Mouse (Mus musculus): ENCODE measurements around the gene Isg20. TPM values are rescaled to one million over a fixed set of nuclear protein-coding genes. Genes with fewer than 3 reads are reported as not detected.

Gene Isg20
- polyA plus RNA-seq (2015; fragmentation: Nextera tagmentation; extraction: Ambion mirVana) = 0.52 TPM in 1 of 2 replicates, not detected in the other

DNA sequence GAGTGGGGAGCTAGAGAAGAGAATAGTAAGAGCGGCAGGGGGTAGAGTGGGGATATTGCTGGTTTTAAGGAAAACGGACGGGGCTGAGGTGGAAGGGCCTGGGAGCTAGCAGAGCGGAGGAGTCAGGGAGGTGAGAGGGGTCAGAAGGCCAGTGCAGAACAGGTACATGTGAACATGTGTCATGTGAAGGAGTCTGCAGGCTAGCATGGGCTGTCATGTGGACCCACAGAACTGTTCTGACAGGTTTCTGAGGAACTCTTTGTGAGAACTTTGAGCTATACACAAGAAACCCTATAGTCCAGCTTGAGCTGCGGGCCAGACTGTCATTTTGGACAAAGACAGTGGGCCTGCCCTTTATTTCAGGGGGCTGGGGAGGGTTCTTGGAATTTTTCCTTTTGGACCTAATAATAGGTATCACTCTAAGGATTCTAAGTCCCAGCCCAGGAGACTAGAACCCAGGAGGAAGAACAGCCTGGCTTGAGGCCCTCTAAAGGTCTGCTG is at the start of gene Isg20:
Gene Isg20, plus strand, starts transcription at position 451 of the 501 bp plus-strand sequence.
- Histone ChIP-seq H3K9me3 (replicated peaks) (no peaks in the 10 kb centered on the region), H3K4me3 (no peak within 1 kb of the TSS), H3K27me3 (no peaks in the 10 kb centered on the region), H3K9ac (no peak within 1 kb of the TSS), H3K27ac (no peak within 1 kb of the TSS), H3K36me3 (ENCODE audit: poor library complexity, severe bottlenecking) (0 out of 2 replicates have a peak, but pooled peaks cover 7% of the 10 kb centered on the region), H3K4me1 (peaks cover 18% of the 10 kb centered on the region), H3K4me2 (peak within 1 kb of the TSS; percentile 50)
- no peak for ATAC-seq
- WGBS = 54% methylated on average over 5 of the region's 5 CpGs

- 73% methylated on average over 7 of the region's 7 CpGs for WGBS
Measured at GRCm38 (mm10) chr7:78863796-78864445, 49.3 kb upstream of the Isg20 start.

GRCm38 (mm10) chr7:78864446-78864802 is 48.8 kb upstream of the Isg20 start:
- ATAC-seq = no peak
- H3K36me3 ChIP-seq (ENCODE audit: poor library complexity, severe bottlenecking) = no peaks in the 10 kb centered on the region
- H3K9ac ChIP-seq = no peak overlapping the region
- no peaks in the 10 kb centered on the region for H3K27me3 ChIP-seq
- H3K9me3 ChIP-seq (replicated peaks) = no peaks in the 10 kb centered on the region
- H3K4me2 ChIP-seq = no peak overlapping the region
- H3K27ac ChIP-seq = no peak overlapping the region
- H3K4me3 ChIP-seq = no peak overlapping the region
- 86% methylated on average over 4 of the region's 4 CpGs for WGBS
- H3K4me1 ChIP-seq = 0 out of 2 replicates have a peak, but pooled peaks cover 2% of the 10 kb centered on the region

More at GRCm38 (mm10) chr7:78863796-78864445, 49.3 kb upstream of the Isg20 start:
- Histone ChIP-seq H3K4me2 (no peak overlapping the region), H3K9ac (no peak overlapping the region), H3K27me3 (no peaks in the 10 kb centered on the region), H3K27ac (no peak overlapping the region), H3K36me3 (ENCODE audit: poor library complexity, severe bottlenecking) (no peaks in the 10 kb centered on the region), H3K4me3 (no peak overlapping the region), H3K4me1 (0 out of 2 replicates have a peak, but pooled peaks cover 2% of the 10 kb centered on the region), H3K9me3 (replicated peaks) (no peaks in the 10 kb centered on the region)
- ATAC-seq = no peak

DNA sequence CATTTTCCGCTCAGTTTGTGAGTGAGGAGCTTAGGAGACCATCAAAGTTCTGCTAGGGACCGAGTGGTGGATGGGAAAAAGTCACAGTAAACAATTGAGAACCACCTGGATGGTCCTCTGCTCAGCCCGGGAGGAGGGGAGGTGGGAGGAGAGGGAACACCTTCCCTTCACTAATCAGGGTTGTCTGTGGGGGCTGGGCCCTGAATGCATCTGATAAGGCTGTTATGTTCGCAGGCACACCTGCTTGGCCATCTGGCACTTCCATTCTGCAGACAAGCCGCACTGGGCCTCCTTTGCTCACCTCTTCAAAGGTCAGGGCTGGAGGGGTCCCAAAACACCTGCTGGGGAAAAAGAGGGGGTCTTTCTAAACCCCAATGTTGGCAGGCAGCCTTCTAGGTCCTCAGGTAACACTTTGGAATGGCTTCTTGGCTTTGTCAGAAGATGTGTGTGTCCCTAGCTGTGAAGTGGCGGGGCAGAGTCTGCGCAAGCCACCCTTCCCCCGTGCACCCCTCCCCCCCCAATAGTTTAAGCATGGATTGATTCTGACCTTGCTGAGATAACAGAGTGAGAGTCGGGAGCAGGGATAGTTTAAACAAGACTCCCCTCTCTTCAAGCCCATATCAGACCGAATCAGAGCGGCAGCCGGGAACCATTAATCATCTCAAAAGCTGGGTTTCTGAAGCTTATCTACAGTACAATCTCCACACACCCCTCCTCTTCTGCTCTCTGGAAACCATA is 47.8 kb upstream of the Isg20 start:
- Histone ChIP-seq H3K9me3 (replicated peaks) (no peaks in the 10 kb centered on the region), H3K9ac (no peak overlapping the region), H3K27me3 (no peaks in the 10 kb centered on the region), H3K27ac (no peak overlapping the region), H3K4me3 (no peak overlapping the region), H3K36me3 (ENCODE audit: poor library complexity, severe bottlenecking) (no peaks in the 10 kb centered on the region), H3K4me2 (no peak overlapping the region), H3K4me1 (0 out of 2 replicates have a peak, but pooled peaks cover 2% of the 10 kb centered on the region)
- 71% methylated on average over 12 of the region's 12 CpGs for WGBS
- ATAC-seq = no peak

DNA sequence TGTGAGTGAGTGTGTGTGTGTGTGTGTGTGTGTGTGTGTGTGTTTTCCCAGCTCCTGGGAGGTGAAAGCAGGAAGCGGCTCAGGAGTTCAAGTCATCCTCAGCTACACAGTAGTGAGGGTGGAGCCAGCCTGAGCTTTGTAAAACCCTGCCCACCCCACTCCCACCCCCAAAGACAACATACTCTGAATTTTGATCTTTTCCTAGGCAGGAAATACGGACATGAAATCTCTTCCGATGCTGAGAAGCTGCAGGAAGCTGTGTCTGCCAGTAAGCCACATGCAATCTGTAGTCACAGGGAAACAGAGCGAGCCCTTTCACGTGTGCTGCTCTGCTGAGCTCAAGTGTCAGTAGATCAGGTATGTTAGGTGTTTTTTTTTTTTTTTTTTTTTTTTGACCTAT is 44.5 kb upstream of the Isg20 start:
- no peaks in the 10 kb centered on the region for H3K9me3 ChIP-seq (replicated peaks)
- no peaks in the 10 kb centered on the region for H3K27me3 ChIP-seq
- 0 out of 2 replicates have a peak, but pooled peaks cover 2% of the 10 kb centered on the region for H3K4me1 ChIP-seq
- no peak overlapping the region for H3K4me3 ChIP-seq
- no peak overlapping the region for H3K9ac ChIP-seq
- no peak overlapping the region for H3K27ac ChIP-seq
- 88% methylated on average over 5 of the region's 5 CpGs for WGBS
- no peak for ATAC-seq
- H3K36me3 ChIP-seq (ENCODE audit: poor library complexity, severe bottlenecking) = no peaks in the 10 kb centered on the region
- H3K4me2 ChIP-seq = no peak overlapping the region

- no peak overlapping the region for H3K4me2 ChIP-seq
- 84% methylated on average over 6 of the region's 6 CpGs for WGBS
- H3K27ac ChIP-seq = no peak overlapping the region
- no peaks in the 10 kb centered on the region for H3K4me1 ChIP-seq
- H3K36me3 ChIP-seq (ENCODE audit: poor library complexity, severe bottlenecking) = no peaks in the 10 kb centered on the region
- no peaks in the 10 kb centered on the region for H3K27me3 ChIP-seq
- no peaks in the 10 kb centered on the region for H3K9me3 ChIP-seq (replicated peaks)
- ATAC-seq = no peak
- H3K9ac ChIP-seq = no peak overlapping the region
- no peak overlapping the region for H3K4me3 ChIP-seq
Measured at GRCm38 (mm10) chr7:78872366-78872765, 40.9 kb upstream of the Isg20 start.

GRCm38 (mm10) chr7:78872831-78873230 is 40.4 kb upstream of the Isg20 start:
- Histone ChIP-seq H3K27me3 (no peaks in the 10 kb centered on the region), H3K9me3 (replicated peaks) (no peaks in the 10 kb centered on the region), H3K9ac (no peak overlapping the region), H3K4me2 (no peak overlapping the region), H3K36me3 (ENCODE audit: poor library complexity, severe bottlenecking) (no peaks in the 10 kb centered on the region), H3K4me3 (no peak overlapping the region), H3K4me1 (no peaks in the 10 kb centered on the region), H3K27ac (no peak overlapping the region)
- no peak for ATAC-seq
- 76% methylated on average over 5 of the region's 5 CpGs for WGBS

GRCm38 (mm10) chr7:78881607-78882468 is 31.4 kb upstream of the Isg20 start:
- H3K4me3 ChIP-seq = peak overlapping the region; percentile 59
- no peaks in the 10 kb centered on the region for H3K9me3 ChIP-seq (replicated peaks)
- H3K27me3 ChIP-seq = no peaks in the 10 kb centered on the region; the same call in 1 of the 2 replicates
- 6% methylated on average over 15 of the region's 16 CpGs for WGBS
- H3K4me1 ChIP-seq = peaks cover 45% of the 10 kb centered on the region
- peak overlapping the region; percentile 90; the same call in 1 of the 2 replicates for H3K27ac ChIP-seq
- ATAC-seq = no peak
- H3K4me2 ChIP-seq = peak overlapping the region; percentile 85
- no peaks in the 10 kb centered on the region for H3K36me3 ChIP-seq (ENCODE audit: poor library complexity, severe bottlenecking)
- H3K9ac ChIP-seq = peak overlapping the region; percentile 77; the same call in 1 of the 2 replicates

- Histone ChIP-seq H3K4me1 (peaks cover 52% of the 10 kb centered on the region), H3K4me3 (peak overlapping the region; percentile 59), H3K27me3 (no peaks in the 10 kb centered on the region; the same call in 1 of the 2 replicates), H3K27ac (peak overlapping the region; percentile 90), H3K9ac (peak overlapping the region; percentile 77), H3K36me3 (ENCODE audit: poor library complexity, severe bottlenecking) (no peaks in the 10 kb centered on the region), H3K4me2 (peak overlapping the region; percentile 85), H3K9me3 (replicated peaks) (no peaks in the 10 kb centered on the region)
- WGBS = under 1% methylated on average over 20 of the region's 23 CpGs
- ATAC-seq = peak; percentile 63
Measured at GRCm38 (mm10) chr7:78882469-78882837, 30.8 kb upstream of the Isg20 start.

DNA sequence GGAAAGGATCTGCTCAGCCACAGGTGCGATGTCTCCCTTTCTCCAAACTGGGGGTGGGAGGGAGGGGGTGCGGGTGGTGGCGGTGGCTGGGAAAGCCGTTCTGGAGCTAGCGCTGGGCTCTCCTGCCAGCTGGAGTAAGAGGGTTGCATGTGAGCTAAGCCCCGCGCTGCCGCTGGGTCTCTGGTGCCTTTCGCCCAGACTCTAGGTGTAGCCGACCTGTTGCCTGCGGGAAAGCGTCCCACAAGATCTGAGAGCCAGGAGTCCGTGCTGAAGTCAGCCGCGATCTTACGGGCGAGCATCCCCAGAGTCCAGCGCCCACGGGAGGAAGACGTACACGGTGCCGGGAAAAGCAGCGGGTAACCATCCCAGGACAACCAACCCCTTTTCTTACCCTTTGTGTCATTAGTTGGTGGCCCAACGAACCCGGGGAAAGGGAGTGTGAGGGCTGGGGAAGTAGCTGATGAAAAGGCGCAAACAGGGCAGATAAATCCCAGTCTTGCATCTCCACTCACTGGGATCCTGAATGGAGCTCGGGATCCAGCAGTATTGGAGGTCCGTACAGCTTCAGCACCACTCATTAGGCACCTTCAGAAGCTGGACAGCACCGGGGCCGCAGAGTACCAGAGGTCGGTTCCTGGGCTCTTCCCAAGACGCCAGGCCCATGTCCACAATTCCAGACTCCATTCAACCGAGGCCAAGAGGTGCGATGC is 30.1 kb upstream of the Isg20 start:
- Histone ChIP-seq H3K27me3 (no peaks in the 10 kb centered on the region; the same call in 1 of the 2 replicates), H3K4me2 (peak overlapping the region; percentile 85), H3K4me3 (peak overlapping the region; percentile 59), H3K9ac (peak overlapping the region; percentile 77), H3K27ac (peak overlapping the region; percentile 90), H3K36me3 (ENCODE audit: poor library complexity, severe bottlenecking) (no peaks in the 10 kb centered on the region), H3K4me1 (peaks cover 59% of the 10 kb centered on the region), H3K9me3 (replicated peaks) (no peaks in the 10 kb centered on the region)
- under 1% methylated on average over 34 of the region's 34 CpGs for WGBS
- no peak for ATAC-seq

DNA sequence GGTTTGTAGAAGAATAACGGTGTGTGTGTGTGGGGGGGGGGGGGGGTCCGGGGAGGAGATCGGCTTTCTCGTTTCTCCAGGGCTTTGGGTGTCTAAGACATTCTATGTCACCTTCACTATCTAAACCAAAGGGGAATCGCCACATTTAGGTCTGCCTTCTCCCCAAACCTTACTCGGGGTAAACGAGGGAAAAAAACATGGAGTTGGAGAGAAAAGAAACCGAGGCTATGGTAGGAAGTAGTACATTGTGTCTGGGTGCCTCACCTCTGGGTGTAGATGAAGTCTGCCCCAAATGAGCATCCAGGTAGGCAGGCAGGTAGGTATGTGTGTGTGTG is 29.5 kb upstream of the Isg20 start:
- H3K4me1 ChIP-seq = peaks cover 64% of the 10 kb centered on the region
- peak overlapping the region; percentile 90 for H3K27ac ChIP-seq
- peak overlapping the region; percentile 85 for H3K4me2 ChIP-seq
- peak overlapping the region; percentile 77 for H3K9ac ChIP-seq
- WGBS = 2% methylated on average over 8 of the region's 8 CpGs
- no peaks in the 10 kb centered on the region for H3K36me3 ChIP-seq (ENCODE audit: poor library complexity, severe bottlenecking)
- no peak for ATAC-seq
- H3K9me3 ChIP-seq (replicated peaks) = no peaks in the 10 kb centered on the region
- H3K4me3 ChIP-seq = peak overlapping the region; percentile 59
- H3K27me3 ChIP-seq = peaks cover 4% of the 10 kb centered on the region

Data from forebrain, embryonic 13.5 days (tissue).